Mouse (Mus musculus) kidney, postnatal 10 days (tissue): ENCODE results near the gene Ccdc50.
A peak's percentile ranks its signal among the peaks of the same experiment; 100 is the strongest.

Source experiments
- DNase-seq: peaks from one replicate; pipeline ENCODE4 v3.0.0; 2021; ENCODE audit warnings: mixed read lengths

The Ccdc50 gene

GRCm38 (mm10) chr16:27388761-27389451 lies at the start of gene Ccdc50:
TSS of gene Ccdc50 (plus strand) at chr16:27388869.
- DNase-seq: peak; percentile 89

- DNase-seq: peak; percentile 6
Observed at GRCm38 (mm10) chr16:27347521-27347920, 41.1 kb upstream of the Ccdc50 start.

GRCm38 (mm10) chr16:27348359-27348758 lies 40.3 kb upstream of the Ccdc50 start:
- no peak for DNase-seq

GRCm38 (mm10) chr16:27349235-27349634 lies 39.4 kb upstream of the Ccdc50 start:
- no peak for DNase-seq

GRCm38 (mm10) chr16:27349878-27350532 lies 38.7 kb upstream of the Ccdc50 start:
- no peak for DNase-seq

- no peak for DNase-seq
Observed at GRCm38 (mm10) chr16:27354464-27354863, 34.2 kb upstream of the Ccdc50 start.

- no peak for DNase-seq
Observed at GRCm38 (mm10) chr16:27360059-27360458, 28.6 kb upstream of the Ccdc50 start.

- no peak for DNase-seq
Observed at GRCm38 (mm10) chr16:27370191-27370590, 18.5 kb upstream of the Ccdc50 start, which contains the start of gene Uts2b. TSS of gene Uts2b (minus strand) at chr16:27370239.

GRCm38 (mm10) chr16:27370700-27371099 lies 18.0 kb upstream of the Ccdc50 start:
- DNase-seq: no peak

- no peak for DNase-seq
Observed at GRCm38 (mm10) chr16:27374139-27374538, 14.5 kb upstream of the Ccdc50 start.

- peak; percentile 14 for DNase-seq
Observed at GRCm38 (mm10) chr16:27375318-27375717, 13.4 kb upstream of the Ccdc50 start.

- DNase-seq: no peak
Observed at GRCm38 (mm10) chr16:27376556-27376955, 12.1 kb upstream of the Ccdc50 start.

GRCm38 (mm10) chr16:27382217-27382616 lies 6.5 kb upstream of the Ccdc50 start:
- DNase-seq: no peak

GRCm38 (mm10) chr16:27384893-27385603 lies 3.6 kb upstream of the Ccdc50 start:
- DNase-seq: no peak

- DNase-seq: no peak
Observed at GRCm38 (mm10) chr16:27385649-27386048, 3.0 kb upstream of the Ccdc50 start.

GRCm38 (mm10) chr16:27386850-27387407 lies 1.7 kb upstream of the Ccdc50 start:
- no peak for DNase-seq

- DNase-seq: peak; percentile 35
Observed at GRCm38 (mm10) chr16:27387634-27388611, 746 bp upstream of the Ccdc50 start.

- DNase-seq: peak; percentile 14
Observed at GRCm38 (mm10) chr16:27389534-27390282, 1.0 kb downstream of the Ccdc50 start.

GRCm38 (mm10) chr16:27390306-27390705 lies 1.6 kb downstream of the Ccdc50 start:
- no peak for DNase-seq

GRCm38 (mm10) chr16:27391845-27392244 lies 3.2 kb downstream of the Ccdc50 start:
- no peak for DNase-seq
